Mouse (Mus musculus): ENCODE measurements around the gene Asap3.

DNA sequence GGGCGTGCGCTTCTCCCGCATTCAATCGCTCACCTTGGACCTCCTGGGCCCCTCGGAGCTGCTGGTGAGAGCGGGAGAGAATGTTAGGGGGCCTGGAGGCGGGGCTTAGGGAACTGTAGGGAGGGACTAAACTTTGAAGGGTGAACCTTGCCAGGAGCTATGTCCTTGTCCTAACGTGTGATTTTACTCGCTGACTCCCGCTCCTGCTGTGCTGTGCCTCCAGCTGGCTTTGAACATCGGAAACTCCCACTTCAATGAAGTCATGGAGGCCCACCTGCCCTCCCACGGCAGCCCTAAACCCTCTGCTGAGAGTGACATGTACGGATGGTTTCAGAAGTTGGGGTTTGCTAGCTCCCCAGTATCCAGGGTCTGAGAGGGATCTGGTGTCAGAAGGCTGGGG is 32.5 kb downstream of the Asap3 start:
- TF ChIP-seq CTCF (IDR thresholded peaks at IDR 0.05; ENCODE audit: low read depth) (no peak), EP300 (IDR thresholded peaks at IDR 0.05; ENCODE audit: low read depth) (no peak)

All from liver, postnatal 0 days (tissue).